Mouse (Mus musculus) spleen, adult 2 months (tissue): ENCODE results near the gene Rpp14. TPM values are rescaled to one million over a fixed set of nuclear protein-coding genes. Genes with fewer than 3 reads are reported as not detected.

Experiments
- DNase-seq, 2 experiments: peaks; one replicate each; pipeline versions ENCODE4 v3.0.0 to v3.0.0-alpha.2; 2012 to 2021; ENCODE audit warnings: low spot score in 2 of 2, low read depth in 1 of 2
- H3K27ac ChIP-seq: fragments of 200-500 bp; 2 replicates; pipeline ENCODE4 v1.5.1; 2012; ENCODE audit warnings: low read length, inconsistent platforms; ENCODE audit not compliant: insufficient read depth
- H3K27me3 ChIP-seq: fragments of 200-500 bp; 2 replicates; pipeline ENCODE4 v1.6.1; 2012; ENCODE audit warnings: mild to moderate bottlenecking, moderate library complexity, low read length, inconsistent platforms; ENCODE audit not compliant: control insufficient read depth, insufficient read depth
- H3K36me3 ChIP-seq: fragments of 200-500 bp; 2 replicates; pipeline ENCODE4 v1.6.1; 2012; ENCODE audit warnings: mild to moderate bottlenecking, low read length, inconsistent platforms; ENCODE audit not compliant: control insufficient read depth, insufficient read depth
- H3K4me1 ChIP-seq: fragments of 200-500 bp; 2 replicates; pipeline ENCODE4 v1.6.1; 2011; ENCODE audit warnings: inconsistent platforms; ENCODE audit not compliant: control insufficient read depth, insufficient read depth, insufficient read length
- H3K4me3 ChIP-seq: fragments of 200-500 bp; 2 replicates; pipeline ENCODE4 v1.5.1; 2011; ENCODE audit warnings: mild to moderate bottlenecking, inconsistent platforms; ENCODE audit not compliant: insufficient read depth, insufficient read length; ENCODE audit errors: extremely low read depth
- CTCF ChIP-seq: fragments of 200-500 bp; IDR thresholded peaks from 2 replicates; pipeline ENCODE4 v1.5.1; 2011; ENCODE audit warnings: mild to moderate bottlenecking, inconsistent platforms; ENCODE audit not compliant: insufficient read depth, insufficient read length, insufficient replicate concordance; ENCODE audit errors: extremely low read depth
- POLR2A ChIP-seq: fragments of 200-500 bp; IDR thresholded peaks from 2 replicates; pipeline ENCODE4 v1.6.1; 2011; ENCODE audit warnings: low read depth, low read length, inconsistent platforms
- WGBS: fragments of 180-500 bp; shearing (Covaris S2); methylation state at CpG from one replicate; pipeline ENCODE4 v1.1.7; 2018; 5-methylcytosine and 5-hydroxymethylcytosine counted together
- polyA plus RNA-seq: library from polyadenylated mRNA; depleted of rRNA; stranded (reverse); fragments of >200 nt; gene quantifications from 2 replicates; pipeline ENCODE4 v1.2.3, GENCODE M21; 2012

Gene Rpp14
- polyA plus RNA-seq, 1 experiment, result 4.7 TPM

- DNase-seq, result no peak
- Histone ChIP-seq H3K4me3 (no peak overlapping the region), H3K36me3 (no peaks in the 10 kb centered on the region; the same call in 1 of the 2 replicates), H3K27me3 (no peaks in the 10 kb centered on the region), H3K27ac (no peak overlapping the region), H3K4me1 (no peaks in the 10 kb centered on the region)
- TF ChIP-seq POLR2A (no peak), CTCF (no peak)
- 88% methylated on average over 17 of the region's 17 CpGs for WGBS
Observed at GRCm38 (mm10) chr14:8054310-8055102, 25.7 kb upstream of the Rpp14 start.

- no peak for DNase-seq
- TF ChIP-seq POLR2A (no peak), CTCF (no peak)
- H3K27me3 ChIP-seq, result no peaks in the 10 kb centered on the region
- H3K27ac ChIP-seq, result no peak overlapping the region
- no peaks in the 10 kb centered on the region for H3K4me1 ChIP-seq
- WGBS, result 88% methylated on average over 5 of the region's 5 CpGs
- H3K4me3 ChIP-seq, result no peak overlapping the region
- no peaks in the 10 kb centered on the region; the same call in 1 of the 2 replicates for H3K36me3 ChIP-seq
Observed at GRCm38 (mm10) chr14:8056076-8056475, 24.1 kb upstream of the Rpp14 start.

DNA sequence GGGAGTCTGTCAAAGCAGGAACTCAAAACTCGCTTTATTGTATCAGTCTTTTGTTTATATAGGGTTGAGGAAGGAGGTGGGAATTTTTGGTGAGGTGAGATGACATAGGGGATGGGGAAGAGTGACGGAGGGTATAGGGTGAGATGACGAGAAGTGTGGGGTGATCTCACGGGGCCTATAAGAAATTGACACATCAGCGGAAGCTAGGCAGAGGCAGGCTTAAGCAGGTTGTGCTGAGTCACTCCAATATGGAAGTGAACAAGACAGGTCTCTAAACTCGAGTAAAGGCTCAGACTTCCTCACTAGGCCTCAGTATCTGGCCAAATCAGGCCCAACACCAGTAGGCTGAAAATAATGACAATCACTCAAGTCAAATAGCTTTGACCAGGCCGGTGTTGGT is 20.2 kb upstream of the Rpp14 start:
- H3K4me1 ChIP-seq, result no peaks in the 10 kb centered on the region
- no peak for DNase-seq
- no peak for TF ChIP-seq POLR2A
- no peak for TF ChIP-seq CTCF
- H3K27me3 ChIP-seq, result no peaks in the 10 kb centered on the region
- H3K36me3 ChIP-seq, result no peaks in the 10 kb centered on the region; the same call in 1 of the 2 replicates
- 95% methylated on average over 7 of the region's 7 CpGs for WGBS
- no peak overlapping the region for H3K4me3 ChIP-seq
- no peak overlapping the region for H3K27ac ChIP-seq

DNA sequence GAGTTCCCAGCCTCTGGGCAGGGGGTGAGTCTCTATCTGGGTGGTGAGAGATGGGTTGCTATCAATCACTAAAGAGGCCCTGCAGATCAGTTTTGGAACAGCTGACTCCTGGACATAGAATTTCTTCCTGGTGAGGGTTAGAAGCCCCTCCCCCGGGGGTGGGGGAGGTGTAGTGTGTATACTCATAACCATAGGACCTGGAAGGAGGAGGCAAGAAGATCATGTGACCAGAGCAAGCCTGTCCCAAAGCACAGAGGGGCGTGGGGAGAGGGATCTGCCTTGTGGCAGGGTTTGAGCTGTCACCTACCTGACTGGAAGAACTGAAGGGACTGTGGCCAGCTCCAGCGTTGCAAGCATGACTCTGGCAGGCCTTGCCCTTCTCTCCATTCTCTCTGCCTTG is 18.1 kb upstream of the Rpp14 start:
- Histone ChIP-seq H3K27me3 (no peaks in the 10 kb centered on the region), H3K4me3 (no peak overlapping the region), H3K4me1 (no peaks in the 10 kb centered on the region), H3K36me3 (no peaks in the 10 kb centered on the region), H3K27ac (no peak overlapping the region)
- DNase-seq, result no peak
- 39% methylated on average over 3 of the region's 3 CpGs for WGBS
- TF ChIP-seq CTCF (no peak), POLR2A (no peak)

DNA sequence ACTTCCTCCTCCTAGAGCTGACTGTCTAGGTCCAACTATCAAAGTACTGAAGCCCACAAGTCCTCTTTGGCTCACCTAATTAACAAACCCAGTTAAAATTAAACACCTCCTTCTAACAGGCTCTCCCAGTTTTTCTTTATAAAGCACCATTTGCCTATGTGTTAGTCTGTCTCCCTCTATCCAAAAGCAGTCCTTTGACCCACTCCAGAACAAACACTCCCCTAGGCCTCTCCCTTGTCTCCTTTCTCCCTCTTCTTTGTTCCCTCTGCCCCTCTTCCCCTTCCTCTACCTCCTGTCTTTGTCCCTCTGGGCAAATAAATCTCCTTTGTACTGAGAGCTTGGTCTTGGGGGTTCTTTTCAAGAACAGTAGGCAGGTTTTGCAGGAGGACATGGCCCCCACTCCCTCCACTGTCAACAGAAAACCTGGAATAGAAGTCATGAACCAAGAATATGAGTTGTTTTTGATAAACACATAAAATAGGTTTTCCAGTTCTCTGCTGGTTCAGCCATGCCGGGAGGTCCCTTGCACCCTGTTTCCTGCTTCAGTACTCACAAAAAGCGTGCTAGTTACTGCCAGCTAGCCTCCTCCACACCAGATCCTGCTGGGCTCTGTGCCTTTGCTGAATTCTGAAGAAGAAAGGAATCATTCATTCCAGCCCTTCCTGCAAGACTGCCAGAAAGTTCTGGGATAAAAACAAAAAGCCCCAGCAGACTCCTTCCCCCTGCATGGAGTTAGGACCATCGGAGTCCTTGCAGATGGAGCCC is 17.4 kb upstream of the Rpp14 start:
- H3K4me3 ChIP-seq, result no peak overlapping the region
- H3K36me3 ChIP-seq, result no peaks in the 10 kb centered on the region
- H3K27ac ChIP-seq, result no peak overlapping the region
- H3K27me3 ChIP-seq, result no peaks in the 10 kb centered on the region
- no peak for TF ChIP-seq POLR2A
- no peak for TF ChIP-seq CTCF
- no peak for DNase-seq
- no peaks in the 10 kb centered on the region for H3K4me1 ChIP-seq
- 77% methylated on average over 3 of the region's 3 CpGs for WGBS

DNA sequence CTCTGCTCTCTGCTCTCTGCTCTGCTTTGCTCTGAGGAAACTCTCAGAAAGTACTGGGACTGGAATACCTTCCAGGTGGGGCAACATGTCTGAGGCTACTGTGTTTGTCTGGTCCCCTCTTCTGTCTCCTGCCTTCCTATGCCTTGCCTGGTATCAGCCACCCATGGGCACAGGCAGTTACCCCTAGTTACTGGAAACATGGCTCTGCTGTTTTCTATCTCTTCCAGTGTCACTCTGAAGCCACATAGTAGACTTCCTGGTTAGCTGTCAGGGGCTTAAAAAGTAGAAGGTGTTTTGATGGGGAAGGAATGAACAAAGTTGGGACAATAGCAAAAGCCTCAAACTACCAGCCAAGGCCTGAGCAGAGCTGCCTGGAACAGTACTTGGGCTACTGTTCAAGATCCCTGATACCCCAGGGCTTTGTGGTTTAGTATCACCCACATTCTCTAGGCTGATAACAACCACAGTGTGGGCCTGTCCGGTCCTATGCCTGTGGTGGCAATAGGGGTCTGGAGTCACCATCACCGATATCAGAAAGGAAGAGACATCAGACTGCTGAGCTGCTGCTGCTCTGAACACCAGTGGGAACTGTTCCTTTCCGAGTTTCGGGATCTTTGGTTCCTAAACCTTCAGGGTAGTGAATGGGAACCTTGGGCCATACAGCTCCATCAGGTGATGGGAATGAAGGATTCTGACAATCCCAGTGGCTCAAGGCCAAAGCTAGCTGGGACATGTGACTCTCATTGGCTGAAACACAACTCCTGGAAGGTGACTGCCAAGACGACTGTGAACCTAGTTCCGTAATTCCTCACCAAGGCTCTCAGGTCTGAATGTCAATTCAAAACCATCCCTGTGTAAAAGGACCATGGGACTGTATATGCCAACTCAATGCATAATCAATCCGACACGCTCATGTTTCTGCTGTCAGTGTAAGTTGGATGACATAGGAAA is 16.1 kb upstream of the Rpp14 start:
- no peak overlapping the region for H3K4me3 ChIP-seq
- 77% methylated on average over 8 of the region's 8 CpGs for WGBS
- TF ChIP-seq POLR2A (no peak), CTCF (no peak)

More for the DNA sequence above, 16.1 kb upstream of the Rpp14 start:
- no peaks in the 10 kb centered on the region for H3K36me3 ChIP-seq
- no peaks in the 10 kb centered on the region for H3K4me1 ChIP-seq
- no peak overlapping the region for H3K27ac ChIP-seq
- DNase-seq, result no peak
- H3K27me3 ChIP-seq, result no peaks in the 10 kb centered on the region
